Mouse (Mus musculus) C2C12 (cell line): ENCODE data around the gene Rps3.

Experiments
- CTCF ChIP-seq: IDR thresholded peaks from one replicate; pipeline ENCODE4 v1.5.1; 2011; ENCODE audit not compliant: control insufficient read depth, insufficient read depth, insufficient read length
- MYOG ChIP-seq: IDR thresholded peaks from one replicate; pipeline ENCODE4 v1.6.1; 2011; ENCODE audit not compliant: control insufficient read depth, insufficient read length; ENCODE audit errors: extremely low read depth

DNA sequence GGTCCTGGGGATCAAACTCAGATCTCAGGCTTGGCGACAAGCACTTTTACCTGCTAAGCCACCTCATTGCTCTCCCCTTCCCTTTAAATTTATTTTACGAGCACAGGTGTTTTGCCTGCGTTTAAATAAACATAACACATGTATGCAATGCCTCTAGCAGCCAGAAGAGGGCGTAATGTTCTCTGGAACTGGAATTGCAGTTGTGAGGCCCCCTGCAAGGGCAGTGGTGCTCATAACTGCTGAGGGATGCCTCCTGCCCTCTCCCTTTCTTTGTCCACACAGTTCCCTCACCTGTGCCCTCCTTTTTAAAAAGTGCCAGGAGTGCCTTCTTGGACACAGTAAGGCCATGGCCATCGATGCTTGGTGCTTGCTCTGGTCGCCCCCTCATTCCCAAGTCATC is 39.5 kb downstream of the Rps3 start:
- TF ChIP-seq CTCF (no peak), MYOG (no peak)
